Mouse (Mus musculus): ENCODE measurements around the gene Myo10. TPM values are rescaled to one million over a fixed set of nuclear protein-coding genes. Genes with fewer than 3 reads are reported as not detected.

Gene Myo10
- total RNA-seq, 2 experiments from 2014 or later, result 65.4 to 82.1 TPM

- intact Hi-C loops (cut with DNase I), result no loop called here
- no peak for DNase-seq
Observed at GRCm38 (mm10) chr15:25754342-25754951, 132.1 kb downstream of the Myo10 start.

- intact Hi-C loops (cut with DNase I), result no loop called here
Observed at GRCm38 (mm10) chr15:25755536-25755935, 133.2 kb downstream of the Myo10 start.

GRCm38 (mm10) chr15:25756072-25756471, 133.7 kb downstream of the Myo10 start:
- no peak for DNase-seq
- intact Hi-C loops (cut with DNase I), result no loop called here

More at GRCm38 (mm10) chr15:25755536-25755935, 133.2 kb downstream of the Myo10 start:
- no peak for DNase-seq

- DNase-seq, result no peak
- intact Hi-C loops (cut with DNase I), result no loop called here
Observed at GRCm38 (mm10) chr15:25758037-25758436, 135.7 kb downstream of the Myo10 start.

- DNase-seq, result no peak
- intact Hi-C loops (cut with DNase I), result no loop called here
Observed at GRCm38 (mm10) chr15:25758500-25759086, 136.3 kb downstream of the Myo10 start.

GRCm38 (mm10) chr15:25760304-25760703, 138.0 kb downstream of the Myo10 start:
- DNase-seq, result no peak
- intact Hi-C loops (cut with DNase I), result no loop called here

- DNase-seq, result no peak
- intact Hi-C loops (cut with DNase I), result no loop called here
Observed at GRCm38 (mm10) chr15:25761049-25761448, 138.7 kb downstream of the Myo10 start.

- DNase-seq, result no peak
- intact Hi-C loops (cut with DNase I), result no loop called here
Observed at GRCm38 (mm10) chr15:25761800-25762211, 139.5 kb downstream of the Myo10 start.

GRCm38 (mm10) chr15:25762306-25762705, 140.0 kb downstream of the Myo10 start:
- intact Hi-C loops (cut with DNase I), result no loop called here
- DNase-seq, result no peak

- intact Hi-C loops (cut with DNase I), result no loop called here
- DNase-seq, result no peak
Observed at GRCm38 (mm10) chr15:25763106-25763505, 140.8 kb downstream of the Myo10 start.

- intact Hi-C loops (cut with DNase I), result no loop called here
- no peak for DNase-seq
Observed at GRCm38 (mm10) chr15:25764653-25765352, 142.5 kb downstream of the Myo10 start.

- intact Hi-C loops (cut with DNase I), result no loop called here
Observed at GRCm38 (mm10) chr15:25767777-25768176, 145.5 kb downstream of the Myo10 start.

GRCm38 (mm10) chr15:25769524-25770255, 147.4 kb downstream of the Myo10 start:
- DNase-seq, result no peak
- intact Hi-C loops (cut with DNase I), result no loop called here

More at GRCm38 (mm10) chr15:25767777-25768176, 145.5 kb downstream of the Myo10 start:
- DNase-seq, result no peak

GRCm38 (mm10) chr15:25771782-25772181, 149.5 kb downstream of the Myo10 start:
- no peak for DNase-seq
- intact Hi-C loops (cut with DNase I), result no loop called here

GRCm38 (mm10) chr15:25773711-25774513, 151.6 kb downstream of the Myo10 start:
- intact Hi-C loops (cut with DNase I), result no loop called here
- peak; percentile 49 to 67 for DNase-seq

- intact Hi-C loops (cut with DNase I), result no loop called here
- no peak for DNase-seq
Observed at GRCm38 (mm10) chr15:25778937-25779336, 156.6 kb downstream of the Myo10 start.

GRCm38 (mm10) chr15:25779522-25780191, 157.3 kb downstream of the Myo10 start:
- no peak for DNase-seq
- intact Hi-C loops (cut with DNase I), result no loop called here

- intact Hi-C loops (cut with DNase I), result no loop called here
Observed at GRCm38 (mm10) chr15:25781053-25781452, 158.7 kb downstream of the Myo10 start.

More at GRCm38 (mm10) chr15:25781053-25781452, 158.7 kb downstream of the Myo10 start:
- no peak for DNase-seq

Measured in heart, postnatal 36 days (tissue).